Comparison of ENCODE assay signal across 10 mouse cellular contexts in the genomic region with DNA sequence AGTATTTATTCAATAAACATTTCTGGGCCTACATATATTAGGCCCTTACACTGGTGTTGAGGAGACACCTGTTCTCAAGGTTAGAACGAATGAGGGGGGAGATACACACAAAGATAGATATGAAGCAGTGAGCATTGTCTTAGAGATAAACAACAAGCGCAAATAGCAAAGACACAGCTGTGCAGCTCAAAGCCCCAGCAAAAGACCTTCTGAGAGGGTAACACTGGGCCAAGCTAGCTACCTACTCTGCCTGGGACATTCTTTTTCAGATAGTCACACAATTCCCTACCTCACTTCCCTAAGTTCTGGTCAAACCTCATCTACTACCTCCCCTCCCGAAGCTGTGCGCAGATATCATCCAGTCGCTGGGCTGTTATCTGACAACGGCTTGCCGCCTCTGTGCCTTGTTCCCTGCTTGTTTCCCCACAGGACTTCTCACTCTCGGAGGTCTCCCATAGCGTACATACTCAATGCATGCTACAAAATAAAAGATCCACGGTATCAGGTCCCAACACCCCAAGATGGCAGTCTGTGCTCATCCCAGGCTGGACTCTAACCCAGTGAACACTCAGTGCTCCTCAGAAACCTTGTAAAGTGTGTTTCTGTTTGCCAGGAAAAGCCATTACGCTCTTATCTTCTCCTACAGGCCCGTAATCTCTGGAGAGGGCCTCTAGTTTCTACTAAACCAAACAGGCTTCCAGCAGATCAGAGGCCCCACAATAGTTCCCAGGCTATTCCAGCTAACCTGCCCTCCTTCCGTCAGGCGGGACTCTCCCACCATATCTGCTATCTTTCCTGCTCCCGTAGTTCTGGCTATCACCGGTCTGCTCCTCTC. TPM values are rescaled to one million over a fixed set of nuclear protein-coding genes. Genes with fewer than 3 reads are reported as not detected.
DNase-seq lines count a peak whose midpoint lies in the region; ATAC-seq and TF ChIP-seq lines count a peak whose summit lies in the region.
"Had no signal": no experiment of that assay in that cellular context is flagged by ENCODE, and none has a peak within 500 bp of the region (broad histone marks: within the 10 kb centered on the region; RNA-seq: fewer than 3 reads in every experiment).

No protein-coding gene starts in this region.

- no peak overlapping the region for H3K4me3 ChIP-seq in lung, embryonic 15.5 days
- peak overlapping the region; percentile 68 for H3K4me3 ChIP-seq in erythroblast, embryonic 14.5 days (replicated peaks)
- peak overlapping the region; percentile 61 to 92 for H3K4me3 ChIP-seq in liver, embryonic 14.5 days (ENCODE audit: insufficient read depth in 1 of 2, low read depth in 2 of 2, low read length in 2 of 2)

- no peak overlapping the region for H3K27ac ChIP-seq in lung, embryonic 15.5 days
- H3K27ac ChIP-seq in liver, embryonic 14.5 days = peak overlapping the region; percentile 95

- 53% methylated on average over 16 of the region's 16 CpGs for WGBS in lung, embryonic 15.5 days
- 7% methylated on average over 16 of the region's 16 CpGs for WGBS in liver, embryonic 14.5 days (ENCODE audit: insufficient replicate concordance)

- peaks cover 14% of the 10 kb centered on the region; the same call in 1 of the 2 replicates for H3K4me1 ChIP-seq in lung, embryonic 15.5 days
- peaks cover 69% of the 10 kb centered on the region for H3K4me1 ChIP-seq in erythroblast, embryonic 14.5 days (ENCODE audit: control insufficient read depth)
- H3K4me1 ChIP-seq in liver, embryonic 14.5 days (replicated peaks; ENCODE audit: control insufficient read depth in 2 of 2, insufficient read depth in 2 of 2, low read length in 1 of 2) = peaks cover 51 to 58% of the 10 kb centered on the region in 2 experiments

- DNase-seq in lung, postnatal 4 days = no peak
- DNase-seq in liver, embryonic 14.5 days (ENCODE audit: low read depth in 3 of 3, low spot score in 3 of 3) = peak; percentile 65 to 84 (median 71)
- DNase-seq in thymus, postnatal 4 days = peak; percentile 60
- DNase-seq in right cerebral cortex, postnatal 10 days (ENCODE audit: low spot score in 2 of 2) = no peak
- no peak for DNase-seq in urinary bladder, postnatal 10 days (ENCODE audit: low spot score)
- DNase-seq: gastrocnemius, postnatal 25 days; kidney, adult 11 months; lung, adult 2 months had no signal

- TF ChIP-seq EP300 in liver, embryonic 14.5 days (IDR thresholded peaks at IDR 0.05; ENCODE audit: low read depth) = peak; percentile 77

- TF ChIP-seq CTCF in liver, embryonic 14.5 days (IDR thresholded peaks at IDR 0.05; ENCODE audit: low read depth) = no peak

- H3K9me3 ChIP-seq in lung, embryonic 15.5 days = no peaks in the 10 kb centered on the region
- H3K9me3 ChIP-seq in erythroblast, embryonic 14.5 days (ENCODE audit: control insufficient read depth, low read length) = no peaks in the 10 kb centered on the region
- no peaks in the 10 kb centered on the region for H3K9me3 ChIP-seq in liver, embryonic 14.5 days (ENCODE audit: control insufficient read depth, low read length)

- H3K9ac ChIP-seq in lung, embryonic 15.5 days = no peak overlapping the region
- H3K9ac ChIP-seq in liver, embryonic 14.5 days (replicated peaks) = peak overlapping the region; percentile 73

- H3K27me3 ChIP-seq in lung, embryonic 15.5 days = no peaks in the 10 kb centered on the region
- H3K27me3 ChIP-seq in erythroblast, embryonic 14.5 days (ENCODE audit: control insufficient read depth) = no peaks in the 10 kb centered on the region
- H3K27me3 ChIP-seq in liver, embryonic 14.5 days (ENCODE audit: control insufficient read depth, insufficient read depth, low read length) = no peaks in the 10 kb centered on the region

- H3K4me2 ChIP-seq in lung, embryonic 15.5 days = peak overlapping the region; percentile 24; the same call in 1 of the 2 replicates
- H3K4me2 ChIP-seq in liver, embryonic 14.5 days (ENCODE audit: low read depth) = peak overlapping the region; percentile 91

- no peak for ATAC-seq in lung, embryonic 15.5 days (ENCODE audit: borderline replicate concordance, extremely low read depth, low FRiP score, low TSS enrichment)
- ATAC-seq in liver, embryonic 14.5 days (ENCODE audit: insufficient read depth) = peak; percentile 74

- H3K36me3 ChIP-seq in lung, embryonic 15.5 days = no peaks in the 10 kb centered on the region
- peaks cover 50% of the 10 kb centered on the region for H3K36me3 ChIP-seq in erythroblast, embryonic 14.5 days (ENCODE audit: control insufficient read depth)
- peaks cover 12% of the 10 kb centered on the region for H3K36me3 ChIP-seq in liver, embryonic 14.5 days (replicated peaks; ENCODE audit: control insufficient read depth, insufficient read depth, low read depth)

RNA-seq across cellular contexts. Expression of a gene that starts 3.4 kb away (rescaled TPM):
- 5.0 and 5.3 TPM in 2 replicates for polyA plus RNA-seq in lung, embryonic 15.5 days (2015; fragmentation: Nextera tagmentation; extraction: Ambion mirVana)
- polyA plus RNA-seq in erythroblast, embryonic 14.5 days (2012) = 0.39 and 0.51 TPM in 2 replicates
- 3.5 and 4.1 TPM in 2 replicates for polyA plus RNA-seq in liver, embryonic 14.5 days (2012; rRNA removed)
- polyA plus RNA-seq in liver, embryonic 14.5 days (2014; fragmentation: Nextera tagmentation; extraction: Ambion mirVana) = 2.9 and 3.2 TPM in 2 replicates

RNA-seq across cellular contexts. Expression of a gene that starts 34.0 kb away (rescaled TPM):
- polyA plus RNA-seq in lung, embryonic 15.5 days (2015; fragmentation: Nextera tagmentation; extraction: Ambion mirVana) = 0.26 and 0.36 TPM in 2 replicates
- 0.03 TPM in 1 of 2 replicates, not detected in the other for polyA plus RNA-seq in erythroblast, embryonic 14.5 days (2012)
- polyA plus RNA-seq in liver, embryonic 14.5 days (2012; rRNA removed) = not detected in 2 replicates
- 0.08 TPM in 1 of 2 replicates, not detected in the other for polyA plus RNA-seq in liver, embryonic 14.5 days (2014; fragmentation: Nextera tagmentation; extraction: Ambion mirVana)

RNA-seq across cellular contexts. Expression of a gene that starts 38.4 kb away (rescaled TPM):
- polyA plus RNA-seq in lung, embryonic 15.5 days (2015; fragmentation: Nextera tagmentation; extraction: Ambion mirVana) = 400 and 403 TPM in 2 replicates
- 2.5 and 5.9 TPM in 2 replicates for polyA plus RNA-seq in erythroblast, embryonic 14.5 days (2012)
- 36.7 and 44.5 TPM in 2 replicates for polyA plus RNA-seq in liver, embryonic 14.5 days (2012; rRNA removed)
- 162 and 171 TPM in 2 replicates for polyA plus RNA-seq in liver, embryonic 14.5 days (2014; fragmentation: Nextera tagmentation; extraction: Ambion mirVana)

Comparison
In these comparisons a context has a peak if more than half of its experiments do, and no peak if none do; other contexts are left out.
1. DNase-seq: peak in liver, embryonic 14.5 days (3 of 3) and thymus, postnatal 4 days (single experiment); none in lung, postnatal 4 days (0 of 2), right cerebral cortex, postnatal 10 days (0 of 2) and urinary bladder, postnatal 10 days (single experiment).